Mouse (Mus musculus) neural tube, postnatal 0 days (tissue): ENCODE measurements around the gene Fam149a. TPM values are rescaled to one million over a fixed set of nuclear protein-coding genes. Genes with fewer than 3 reads are reported as not detected.

Experiments
- polyA plus RNA-seq: library from polyadenylated mRNA; unstranded; fragments of >200 nt; fragmentation: Nextera tagmentation; extraction: Ambion mirVana; gene quantifications from 2 replicates; pipeline ENCODE4 v1.2.1, GENCODE M21; 2015

Fam149a gene
- polyA plus RNA-seq: 23.3 and 23.5 TPM in 2 replicates

DNA sequence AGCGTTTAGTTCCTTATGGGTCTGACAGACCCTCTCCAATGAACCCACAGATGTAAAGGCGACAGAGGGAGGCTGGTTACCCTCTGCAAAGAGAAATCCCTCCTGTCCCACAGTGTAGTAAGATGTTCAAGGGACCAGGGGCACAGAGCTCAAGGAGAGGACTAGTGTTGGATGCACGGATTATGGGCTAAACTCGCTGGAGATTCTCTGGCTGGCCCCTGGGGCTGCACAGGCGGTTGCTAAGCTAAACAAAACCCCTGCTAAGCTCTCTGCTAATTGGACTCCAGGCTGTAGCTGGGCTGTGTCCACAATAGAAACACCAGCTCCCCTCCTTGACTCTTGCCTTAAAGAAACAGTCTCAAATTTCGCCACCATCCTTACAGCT is at the start of gene Fam149a:
TSS of gene Fam149a (minus strand) at position 329 of the 385 bp plus-strand sequence.

DNA sequence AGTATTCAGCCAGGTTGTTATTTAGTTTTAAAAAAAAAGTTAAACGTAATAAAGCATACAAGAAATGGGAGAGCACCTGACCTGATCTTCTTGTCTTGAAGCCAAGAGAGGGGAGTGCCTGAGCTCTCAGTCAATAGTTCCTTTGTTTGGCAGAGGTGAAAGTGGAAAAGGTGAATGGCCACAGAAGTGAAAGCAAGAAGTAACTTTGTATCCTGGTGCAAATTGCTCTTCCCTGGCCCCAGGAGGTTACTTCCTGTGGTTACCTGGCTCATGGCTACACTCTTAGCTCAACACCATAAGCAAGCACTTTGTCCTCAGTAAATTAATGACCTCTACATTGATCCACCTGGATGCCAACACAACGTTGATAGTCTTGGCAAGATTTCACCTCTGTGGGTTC is 28.8 kb upstream of the Fam149a start, which contains the start of gene Tlr3:
TSS of gene Tlr3 (minus strand) at position 199 of the 400 bp plus-strand sequence.

DNA sequence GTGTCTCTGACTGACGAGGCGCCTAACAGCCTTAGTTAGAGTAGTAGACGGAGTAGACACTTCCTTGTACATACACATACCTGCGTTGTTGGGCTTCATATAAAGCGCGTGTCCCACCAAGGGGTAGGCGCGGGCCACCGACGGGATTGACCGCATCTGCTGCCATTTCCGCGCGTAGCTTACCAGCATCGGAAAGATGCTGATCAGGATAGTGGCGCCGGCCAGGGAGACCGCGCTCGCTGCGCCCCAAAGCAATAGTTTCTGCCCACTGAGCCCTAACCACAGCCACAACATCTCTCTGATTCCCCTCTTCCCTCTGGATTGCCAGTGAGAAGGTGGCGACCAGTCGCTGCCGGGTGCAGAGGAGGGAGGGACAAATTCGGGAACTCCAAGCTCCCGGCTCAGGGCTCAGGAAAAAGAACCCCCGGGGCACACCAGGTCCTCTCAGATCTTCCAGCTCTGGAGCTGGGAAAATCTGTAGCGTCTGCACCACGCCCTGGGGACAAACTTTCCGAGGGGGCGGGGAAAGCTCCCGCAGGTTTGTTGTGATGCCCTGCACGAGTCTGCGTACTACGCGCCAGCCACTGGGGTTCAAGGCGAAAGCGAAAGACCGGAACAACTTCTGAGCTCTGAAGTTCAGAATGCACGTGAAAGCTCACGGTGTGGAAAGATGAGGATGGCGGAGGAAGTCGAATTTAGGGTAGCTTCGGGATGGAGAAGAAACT is 49.2 kb downstream of the Fam149a start, which contains the start of gene Cyp4v3:
TSS of gene Cyp4v3 (minus strand) at position 532 of the 725 bp plus-strand sequence.

DNA sequence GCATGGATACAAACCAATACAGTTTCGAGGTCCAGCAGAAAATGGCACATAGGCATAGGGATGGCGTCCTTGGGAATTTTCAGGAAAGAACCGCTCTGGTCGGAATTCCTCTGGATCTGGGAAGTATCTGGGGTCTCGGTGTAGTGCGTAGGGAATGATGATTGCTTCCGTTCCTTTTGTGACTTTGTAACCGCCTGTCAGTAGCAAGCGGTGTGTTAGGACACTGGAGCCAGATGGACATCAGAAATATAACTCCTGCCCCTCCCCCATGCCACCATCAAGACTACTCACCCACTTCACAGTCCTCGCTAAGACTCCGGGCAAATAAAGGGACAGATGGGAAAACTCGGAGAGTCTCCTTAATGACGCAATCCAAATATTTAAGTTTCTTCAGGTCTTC is 73.7 kb downstream of the Fam149a start, which contains the start of gene Gm45753:
TSS of gene Gm45753 (minus strand) at position 101 of the 400 bp plus-strand sequence.

DNA sequence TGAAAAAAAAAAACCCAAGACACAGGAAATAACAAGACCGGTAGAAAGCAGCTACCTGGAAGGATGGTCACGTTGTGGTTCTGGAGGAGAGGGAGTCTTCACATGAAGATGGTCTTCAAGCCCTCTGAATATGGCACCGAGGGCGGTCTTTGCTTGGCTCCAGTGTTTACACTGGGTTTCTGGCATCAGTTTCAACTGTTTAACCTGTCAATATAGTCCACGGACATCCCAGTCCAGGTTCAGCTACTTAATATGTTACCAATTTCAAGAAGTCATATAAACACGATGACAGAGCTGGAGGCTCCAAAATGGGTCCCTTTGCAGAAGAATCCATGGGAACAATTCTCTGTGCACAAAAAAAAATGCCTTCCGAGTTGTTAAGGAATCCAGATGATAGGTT is 87.4 kb downstream of the Fam149a start, which contains the start of gene Klkb1:
TSS of gene Klkb1 (minus strand) at position 173 of the 400 bp plus-strand sequence.

Other genes starting within 250 kb of the Fam149a start
- gene F11, start 120.3 kb downstream of the Fam149a start, polyA plus RNA-seq: not detected in 2 replicates
- gene Klkb1, start 87.4 kb downstream of the Fam149a start, polyA plus RNA-seq: 0.09 TPM in 1 of 2 replicates, not detected in the other
- not detected in 2 replicates for gene Gm45753, start 73.8 kb downstream of the Fam149a start, polyA plus RNA-seq
- 2.8 and 2.9 TPM in 2 replicates for gene Cyp4v3, start 49.1 kb downstream of the Fam149a start, polyA plus RNA-seq
- gene Tlr3, start 28.8 kb upstream of the Fam149a start, polyA plus RNA-seq: 2.5 and 2.9 TPM in 2 replicates
- 33.7 and 35.0 TPM in 2 replicates for gene Sorbs2, start 125.5 kb upstream of the Fam149a start, polyA plus RNA-seq